Mouse (Mus musculus): ENCODE measurements at regions not wholly inside any gene's neighbourhood (a gene's known extent, or its start where the extent isn't known, plus 50 kb on each side); places are given as distances from the start of the nearest gene placed in this dataset.
A peak's percentile ranks its signal among the peaks of the same experiment; 100 is the strongest.
"Not testable (repeated sequence)": the region's sequence is repeated elsewhere in the genome, so short reads cannot be mapped to it uniquely, and the experiment has no call there.

- Histone ChIP-seq H3K4me1 (ENCODE audit: control insufficient read depth in 2 of 2, insufficient read depth in 2 of 2, low read length in 2 of 2) (no peaks in the 10 kb centered on the region), H3K9me3 (ENCODE audit: control insufficient read depth, low read length) (no peaks in the 10 kb centered on the region), H3K36me3 (ENCODE audit: control insufficient read depth, insufficient read depth, low read length) (no peaks in the 10 kb centered on the region), H3K9ac (ENCODE audit: low read length) (no peak overlapping the region), H3K4me2 (ENCODE audit: low read length) (no peak overlapping the region), H3K27me3 (ENCODE audit: control insufficient read depth, insufficient read depth, low read length) (no peaks in the 10 kb centered on the region), H3K27ac (replicated peaks in 1 of 2; ENCODE audit: control insufficient read depth in 1 of 2, insufficient read depth in 1 of 2, low read depth in 2 of 2, low read length in 2 of 2) (no peak overlapping the region), H3K4me3 (ENCODE audit: control insufficient read depth in 1 of 2, insufficient read depth in 1 of 2, low read depth in 1 of 2, low read length in 2 of 2) (no peak overlapping the region)
- no peak for ATAC-seq (ENCODE audit: insufficient number of reproducible peaks, insufficient read depth, low FRiP score, low read depth)
- WGBS = 50% methylated on average over 10 of the region's 10 CpGs
Measured at GRCm38 (mm10) chr2:146724142-146724679, 131.5 kb upstream of the Kiz start.

DNA sequence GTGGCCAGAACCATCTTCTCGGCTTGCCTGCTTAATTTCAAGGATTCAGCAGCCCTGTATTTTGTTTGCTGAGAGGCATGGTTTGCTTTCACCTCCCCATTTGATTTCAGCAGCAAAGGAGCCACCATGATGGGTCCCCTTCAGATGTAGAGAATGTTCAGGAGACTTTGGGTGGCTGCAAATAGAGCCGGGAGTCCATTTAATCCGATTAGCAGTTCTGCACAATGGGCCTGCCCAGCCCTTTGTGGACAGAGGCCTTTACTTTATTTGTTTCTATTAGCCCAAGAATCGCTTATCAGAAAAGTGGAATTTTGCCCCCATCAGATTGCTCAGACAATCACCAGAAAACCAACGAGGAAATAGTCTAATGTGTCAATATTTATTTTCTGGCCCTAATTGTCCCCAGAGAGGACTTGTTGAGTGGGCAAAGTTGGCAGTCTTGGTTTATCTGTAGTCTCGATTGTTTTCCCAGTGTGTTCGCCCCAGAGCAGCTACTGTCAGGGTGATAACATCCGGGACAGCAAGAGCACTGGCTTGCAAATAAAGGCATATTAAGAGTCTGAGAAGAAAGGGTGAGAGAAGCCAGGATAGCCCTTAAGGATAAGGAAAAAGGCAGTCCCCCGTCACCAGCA lies 130.6 kb upstream of the Kiz start:
- no peak overlapping the region for H3K4me2 ChIP-seq (ENCODE audit: low read length)
- no peak overlapping the region for H3K27ac ChIP-seq (replicated peaks in 1 of 2; ENCODE audit: control insufficient read depth in 1 of 2, insufficient read depth in 1 of 2, low read depth in 2 of 2, low read length in 2 of 2)
- ATAC-seq (ENCODE audit: insufficient number of reproducible peaks, insufficient read depth, low FRiP score, low read depth) = no peak
- H3K36me3 ChIP-seq (ENCODE audit: control insufficient read depth, insufficient read depth, low read length) = no peaks in the 10 kb centered on the region
- WGBS = 29% methylated on average over 9 of the region's 9 CpGs
- no peaks in the 10 kb centered on the region for H3K9me3 ChIP-seq (ENCODE audit: control insufficient read depth, low read length)
- no peaks in the 10 kb centered on the region for H3K27me3 ChIP-seq (ENCODE audit: control insufficient read depth, insufficient read depth, low read length)
- no peaks in the 10 kb centered on the region for H3K4me1 ChIP-seq (ENCODE audit: control insufficient read depth in 2 of 2, insufficient read depth in 2 of 2, low read length in 2 of 2)
- H3K4me3 ChIP-seq (ENCODE audit: control insufficient read depth in 1 of 2, insufficient read depth in 1 of 2, low read depth in 1 of 2, low read length in 2 of 2) = no peak overlapping the region
- H3K9ac ChIP-seq (ENCODE audit: low read length) = no peak overlapping the region

- Histone ChIP-seq H3K4me2 (ENCODE audit: low read length) (no peak overlapping the region), H3K36me3 (ENCODE audit: control insufficient read depth, insufficient read depth, low read length) (no peaks in the 10 kb centered on the region), H3K4me1 (ENCODE audit: control insufficient read depth in 2 of 2, insufficient read depth in 2 of 2, low read length in 2 of 2) (no peaks in the 10 kb centered on the region), H3K9ac (ENCODE audit: low read length) (no peak overlapping the region), H3K9me3 (ENCODE audit: control insufficient read depth, low read length) (no peaks in the 10 kb centered on the region), H3K27ac (replicated peaks in 1 of 2; ENCODE audit: control insufficient read depth in 1 of 2, insufficient read depth in 1 of 2, low read depth in 2 of 2, low read length in 2 of 2) (no peak overlapping the region), H3K4me3 (ENCODE audit: control insufficient read depth in 1 of 2, insufficient read depth in 1 of 2, low read depth in 1 of 2, low read length in 2 of 2) (no peak overlapping the region), H3K27me3 (ENCODE audit: control insufficient read depth, insufficient read depth, low read length) (no peaks in the 10 kb centered on the region)
- no peak for ATAC-seq (ENCODE audit: insufficient number of reproducible peaks, insufficient read depth, low FRiP score, low read depth)
Measured at GRCm38 (mm10) chr2:146728693-146729092, 127.0 kb upstream of the Kiz start.

DNA sequence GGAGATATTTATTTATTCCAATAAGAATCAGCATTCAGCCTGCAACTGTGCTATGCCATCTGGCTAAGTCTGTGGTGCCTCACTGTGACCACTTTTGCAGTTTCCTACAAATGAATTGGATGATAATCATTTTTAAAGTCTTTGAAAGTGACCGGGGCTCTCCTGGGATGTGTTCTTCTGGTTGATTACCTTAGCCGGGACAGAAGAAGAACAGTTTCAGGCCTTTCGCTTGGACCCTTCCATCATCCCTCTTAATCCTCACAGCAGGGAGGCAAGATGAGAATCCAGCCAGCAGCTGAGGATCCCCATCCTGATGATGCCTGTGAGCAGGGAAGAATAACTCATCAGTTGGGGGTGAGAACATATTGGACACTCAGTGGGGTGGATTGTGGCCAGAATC lies 124.6 kb upstream of the Kiz start:
- Histone ChIP-seq H3K9ac (ENCODE audit: low read length) (no peak overlapping the region), H3K4me1 (ENCODE audit: control insufficient read depth in 2 of 2, insufficient read depth in 2 of 2, low read length in 2 of 2) (no peaks in the 10 kb centered on the region), H3K27me3 (ENCODE audit: control insufficient read depth, insufficient read depth, low read length) (no peaks in the 10 kb centered on the region), H3K9me3 (ENCODE audit: control insufficient read depth, low read length) (no peaks in the 10 kb centered on the region), H3K27ac (replicated peaks in 1 of 2; ENCODE audit: control insufficient read depth in 1 of 2, insufficient read depth in 1 of 2, low read depth in 2 of 2, low read length in 2 of 2) (no peak overlapping the region), H3K4me3 (ENCODE audit: control insufficient read depth in 1 of 2, insufficient read depth in 1 of 2, low read depth in 1 of 2, low read length in 2 of 2) (no peak overlapping the region), H3K4me2 (ENCODE audit: low read length) (no peak overlapping the region), H3K36me3 (ENCODE audit: control insufficient read depth, insufficient read depth, low read length) (no peaks in the 10 kb centered on the region)
- no peak for ATAC-seq (ENCODE audit: insufficient number of reproducible peaks, insufficient read depth, low FRiP score, low read depth)
- WGBS = 58% methylated on average over 3 of the region's 3 CpGs

DNA sequence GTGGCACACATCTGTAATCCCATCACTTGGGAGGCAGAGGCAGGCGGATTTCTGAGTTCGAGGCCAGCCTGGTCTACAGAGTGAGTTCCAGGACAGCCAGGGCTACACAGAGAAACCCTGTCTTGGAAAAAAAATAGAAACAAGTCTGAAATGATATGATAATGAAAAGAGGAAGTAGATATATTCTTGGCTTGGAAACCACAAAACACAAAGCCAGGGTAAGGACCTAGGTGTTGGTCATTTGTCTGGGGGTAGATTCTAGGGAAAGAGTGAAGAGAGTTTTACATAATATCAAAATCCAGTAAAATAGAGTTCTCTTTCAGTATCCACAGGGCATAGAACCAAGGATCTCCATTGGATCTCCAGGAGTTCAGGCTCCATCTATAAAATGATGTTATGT lies 122.8 kb upstream of the Kiz start:
- not testable (repeated sequence) for ATAC-seq (ENCODE audit: insufficient number of reproducible peaks, insufficient read depth, low FRiP score, low read depth); H3K9ac ChIP-seq (ENCODE audit: low read length); H3K4me2 ChIP-seq (ENCODE audit: low read length); H3K4me3 ChIP-seq (ENCODE audit: control insufficient read depth in 1 of 2, insufficient read depth in 1 of 2, low read depth in 1 of 2, low read length in 2 of 2); H3K36me3 ChIP-seq (ENCODE audit: control insufficient read depth, insufficient read depth, low read length); H3K27me3 ChIP-seq (ENCODE audit: control insufficient read depth, insufficient read depth, low read length); H3K9me3 ChIP-seq (ENCODE audit: control insufficient read depth, low read length); H3K27ac ChIP-seq (replicated peaks in 1 of 2; ENCODE audit: control insufficient read depth in 1 of 2, insufficient read depth in 1 of 2, low read depth in 2 of 2, low read length in 2 of 2); H3K4me1 ChIP-seq (ENCODE audit: control insufficient read depth in 2 of 2, insufficient read depth in 2 of 2, low read length in 2 of 2)
- 100% methylated on average over 2 of the region's 2 CpGs for WGBS

DNA sequence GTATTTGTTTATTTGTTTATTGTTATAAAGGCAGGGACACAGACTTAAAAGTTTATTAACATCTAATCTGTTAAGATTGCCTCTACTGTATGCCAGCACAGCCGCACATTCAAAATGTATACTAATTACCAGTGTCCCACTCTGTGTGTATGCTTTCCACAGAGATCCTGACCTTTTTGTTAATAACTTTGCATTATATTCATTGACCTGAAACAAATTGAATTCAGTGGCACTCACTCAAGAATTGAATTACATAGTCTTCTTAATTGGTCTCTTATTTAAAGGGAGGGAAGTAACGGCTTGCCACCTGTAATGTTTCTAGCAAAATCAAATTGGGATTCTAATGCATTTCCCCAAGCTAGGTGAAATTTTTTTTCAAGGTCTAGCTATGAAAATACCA lies 111.3 kb upstream of the Kiz start:
- H3K9me3 ChIP-seq (ENCODE audit: control insufficient read depth, low read length) = no peaks in the 10 kb centered on the region
- ATAC-seq (ENCODE audit: insufficient number of reproducible peaks, insufficient read depth, low FRiP score, low read depth) = no peak
- H3K36me3 ChIP-seq (ENCODE audit: control insufficient read depth, insufficient read depth, low read length) = no peaks in the 10 kb centered on the region
- no peak overlapping the region for H3K4me2 ChIP-seq (ENCODE audit: low read length)
- H3K27ac ChIP-seq (replicated peaks in 1 of 2; ENCODE audit: control insufficient read depth in 1 of 2, insufficient read depth in 1 of 2, low read depth in 2 of 2, low read length in 2 of 2) = no peak overlapping the region
- H3K4me3 ChIP-seq (ENCODE audit: control insufficient read depth in 1 of 2, insufficient read depth in 1 of 2, low read depth in 1 of 2, low read length in 2 of 2) = no peak overlapping the region
- no peaks in the 10 kb centered on the region for H3K27me3 ChIP-seq (ENCODE audit: control insufficient read depth, insufficient read depth, low read length)
- WGBS = 91% methylated on average over 2 of the region's 2 CpGs
- no peak overlapping the region for H3K9ac ChIP-seq (ENCODE audit: low read length)
- H3K4me1 ChIP-seq (ENCODE audit: control insufficient read depth in 2 of 2, insufficient read depth in 2 of 2, low read length in 2 of 2) = no peaks in the 10 kb centered on the region

GRCm38 (mm10) chr2:146745012-146745682 lies 110.5 kb upstream of the Kiz start:
- H3K27me3 ChIP-seq (ENCODE audit: control insufficient read depth, insufficient read depth, low read length) = no peaks in the 10 kb centered on the region
- no peaks in the 10 kb centered on the region for H3K9me3 ChIP-seq (ENCODE audit: control insufficient read depth, low read length)
- H3K9ac ChIP-seq (ENCODE audit: low read length) = no peak overlapping the region; the same call in 1 of the 2 replicates
- H3K4me1 ChIP-seq (ENCODE audit: control insufficient read depth in 2 of 2, insufficient read depth in 2 of 2, low read length in 2 of 2) = no peaks in the 10 kb centered on the region
- H3K4me3 ChIP-seq (ENCODE audit: control insufficient read depth in 1 of 2, insufficient read depth in 1 of 2, low read depth in 1 of 2, low read length in 2 of 2) = peak overlapping the region; percentile 2 to 27; a peak in 3 of 4 replicates
- H3K4me2 ChIP-seq (ENCODE audit: low read length) = peak overlapping the region; percentile 58
- ATAC-seq (ENCODE audit: insufficient number of reproducible peaks, insufficient read depth, low FRiP score, low read depth) = no peak
- WGBS = 43% methylated on average over 18 of the region's 18 CpGs
- H3K36me3 ChIP-seq (ENCODE audit: control insufficient read depth, insufficient read depth, low read length) = no peaks in the 10 kb centered on the region
- no peak overlapping the region for H3K27ac ChIP-seq (replicated peaks in 1 of 2; ENCODE audit: control insufficient read depth in 1 of 2, insufficient read depth in 1 of 2, low read depth in 2 of 2, low read length in 2 of 2)

GRCm38 (mm10) chr2:146745683-146746047 lies 110.0 kb upstream of the Kiz start:
- Histone ChIP-seq H3K9ac (ENCODE audit: low read length) (no peak overlapping the region; the same call in 1 of the 2 replicates), H3K4me1 (ENCODE audit: control insufficient read depth in 2 of 2, insufficient read depth in 2 of 2, low read length in 2 of 2) (no peaks in the 10 kb centered on the region), H3K4me3 (ENCODE audit: control insufficient read depth in 1 of 2, insufficient read depth in 1 of 2, low read depth in 1 of 2, low read length in 2 of 2) (peak overlapping the region; percentile 2 to 27), H3K27me3 (ENCODE audit: control insufficient read depth, insufficient read depth, low read length) (no peaks in the 10 kb centered on the region), H3K27ac (replicated peaks in 1 of 2; ENCODE audit: control insufficient read depth in 1 of 2, insufficient read depth in 1 of 2, low read depth in 2 of 2, low read length in 2 of 2) (no peak overlapping the region), H3K4me2 (ENCODE audit: low read length) (peak overlapping the region; percentile 58), H3K36me3 (ENCODE audit: control insufficient read depth, insufficient read depth, low read length) (no peaks in the 10 kb centered on the region), H3K9me3 (ENCODE audit: control insufficient read depth, low read length) (no peaks in the 10 kb centered on the region)
- ATAC-seq (ENCODE audit: insufficient number of reproducible peaks, insufficient read depth, low FRiP score, low read depth) = no peak
- 47% methylated on average over 12 of the region's 12 CpGs for WGBS

All from heart, embryonic 14.5 days (tissue).